Mouse (Mus musculus): ENCODE measurements around the gene Lamb3. TPM values are rescaled to one million over a fixed set of nuclear protein-coding genes. Genes with fewer than 3 reads are reported as not detected.
"Not testable (repeated sequence)": the region's sequence is repeated elsewhere in the genome, so short reads cannot be mapped to it uniquely, and the experiment has no call there.

Lamb3 gene
- polyA plus RNA-seq, 1 experiment from 2014 or later, result 0.49 TPM

DNA sequence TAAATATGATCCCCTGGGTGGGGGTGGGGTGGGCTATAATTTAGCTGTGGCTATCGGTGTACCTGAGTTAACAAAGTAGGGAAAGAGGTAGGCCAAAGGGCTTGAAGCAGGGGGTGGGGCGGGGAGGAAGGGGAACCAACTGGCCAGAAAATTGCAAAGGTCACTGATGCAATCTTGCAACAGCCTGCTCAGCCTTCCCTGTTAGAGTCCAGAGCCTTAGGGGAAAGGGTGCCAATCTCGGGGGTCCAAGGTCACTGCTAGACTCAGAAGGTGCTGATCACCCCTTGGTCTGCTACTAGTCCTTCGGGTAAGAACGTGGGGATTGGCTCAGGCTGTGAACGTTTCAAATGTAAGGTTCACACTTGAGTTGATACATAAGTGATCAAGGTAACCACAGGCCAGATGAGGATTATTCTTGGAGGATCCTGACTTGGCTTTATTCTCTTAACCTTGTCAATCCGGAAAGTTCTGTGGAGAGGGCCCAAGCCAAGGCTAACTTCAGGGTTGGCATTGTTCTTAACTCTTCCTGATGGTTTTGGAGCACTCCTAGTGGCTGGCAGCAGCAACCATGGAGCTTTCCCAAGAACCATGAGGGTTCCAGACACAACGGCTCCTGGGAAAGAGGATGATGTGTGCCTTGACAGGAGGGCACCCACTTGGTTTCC, 67.0 kb downstream of the Lamb3 start:
- H3K4me3 ChIP-seq (ENCODE audit: low read length), result no peak overlapping the region
- no peaks in the 10 kb centered on the region for H3K36me3 ChIP-seq (ENCODE audit: control insufficient read depth, insufficient read depth, low read length)
- 72% methylated on average over 8 of the region's 8 CpGs for WGBS
- 0 out of 2 replicates have a peak, but pooled peaks cover 3% of the 10 kb centered on the region for H3K4me1 ChIP-seq (ENCODE audit: control insufficient read depth, insufficient read depth, low read length)
- no peak overlapping the region for H3K27ac ChIP-seq (ENCODE audit: low read depth, low read length)
- H3K4me2 ChIP-seq (replicated peaks; ENCODE audit: low read depth, low read length), result no peak overlapping the region
- no peak overlapping the region for H3K9ac ChIP-seq (ENCODE audit: low read depth, low read length)
- ATAC-seq (ENCODE audit: low FRiP score, low TSS enrichment), result no peak
- H3K27me3 ChIP-seq (ENCODE audit: control insufficient read depth, insufficient read depth, low read length), result no peaks in the 10 kb centered on the region
- H3K9me3 ChIP-seq (ENCODE audit: control insufficient read depth, low read length), result no peaks in the 10 kb centered on the region

- Histone ChIP-seq H3K27ac (ENCODE audit: low read depth, low read length) (no peak overlapping the region), H3K4me1 (ENCODE audit: control insufficient read depth, insufficient read depth, low read length) (0 out of 2 replicates have a peak, but pooled peaks cover under 1% of the 10 kb centered on the region), H3K27me3 (ENCODE audit: control insufficient read depth, insufficient read depth, low read length) (no peaks in the 10 kb centered on the region), H3K4me3 (ENCODE audit: low read length) (no peak overlapping the region), H3K4me2 (replicated peaks; ENCODE audit: low read depth, low read length) (no peak overlapping the region), H3K9me3 (ENCODE audit: control insufficient read depth, low read length) (no peaks in the 10 kb centered on the region), H3K9ac (ENCODE audit: low read depth, low read length) (no peak overlapping the region), H3K36me3 (ENCODE audit: control insufficient read depth, insufficient read depth, low read length) (no peaks in the 10 kb centered on the region)
- WGBS, result 45% methylated on average over 6 of the region's 6 CpGs
- ATAC-seq (ENCODE audit: low FRiP score, low TSS enrichment), result no peak
Observed at GRCm38 (mm10) chr1:193278414-193279045, 71.0 kb downstream of the Lamb3 start.

- no peak overlapping the region for H3K4me3 ChIP-seq (ENCODE audit: low read length)
- no peak overlapping the region for H3K4me2 ChIP-seq (replicated peaks; ENCODE audit: low read depth, low read length)
- no peak overlapping the region for H3K27ac ChIP-seq (ENCODE audit: low read depth, low read length)
- H3K4me1 ChIP-seq (ENCODE audit: control insufficient read depth, insufficient read depth, low read length), result no peaks in the 10 kb centered on the region
- no peaks in the 10 kb centered on the region for H3K9me3 ChIP-seq (ENCODE audit: control insufficient read depth, low read length)
- H3K36me3 ChIP-seq (ENCODE audit: control insufficient read depth, insufficient read depth, low read length), result no peaks in the 10 kb centered on the region
- H3K9ac ChIP-seq (ENCODE audit: low read depth, low read length), result no peak overlapping the region
- no peaks in the 10 kb centered on the region for H3K27me3 ChIP-seq (ENCODE audit: control insufficient read depth, insufficient read depth, low read length)
- 81% methylated on average over 4 of the region's 4 CpGs for WGBS
- ATAC-seq (ENCODE audit: low FRiP score, low TSS enrichment), result no peak
Observed at GRCm38 (mm10) chr1:193279492-193279891, 72.0 kb downstream of the Lamb3 start.

DNA sequence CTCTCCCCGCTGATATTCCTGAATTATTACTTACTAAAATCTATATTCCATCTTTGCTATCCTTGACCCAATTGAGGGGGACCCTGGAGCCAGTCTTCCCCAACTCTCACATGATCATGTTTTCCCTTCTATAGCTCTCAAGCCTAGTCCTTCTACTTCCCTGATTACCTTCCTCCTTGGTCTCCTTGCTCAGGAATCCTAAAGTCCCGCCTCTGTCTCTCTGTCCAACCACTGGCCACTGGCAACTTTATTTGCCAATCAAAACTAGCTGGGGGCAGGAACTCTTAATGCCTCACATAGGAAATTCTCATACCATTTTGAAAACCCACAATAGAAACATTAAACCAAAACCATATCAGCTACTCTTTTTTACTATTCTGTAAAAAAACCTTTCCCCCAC, 73.8 kb downstream of the Lamb3 start:
- Histone ChIP-seq H3K36me3 (ENCODE audit: control insufficient read depth, insufficient read depth, low read length) (no peaks in the 10 kb centered on the region), H3K4me2 (replicated peaks; ENCODE audit: low read depth, low read length) (no peak overlapping the region), H3K27ac (ENCODE audit: low read depth, low read length) (no peak overlapping the region), H3K9ac (ENCODE audit: low read depth, low read length) (no peak overlapping the region), H3K9me3 (ENCODE audit: control insufficient read depth, low read length) (no peaks in the 10 kb centered on the region), H3K4me3 (ENCODE audit: low read length) (no peak overlapping the region), H3K27me3 (ENCODE audit: control insufficient read depth, insufficient read depth, low read length) (no peaks in the 10 kb centered on the region), H3K4me1 (ENCODE audit: control insufficient read depth, insufficient read depth, low read length) (no peaks in the 10 kb centered on the region)
- no peak for ATAC-seq (ENCODE audit: low FRiP score, low TSS enrichment)
- WGBS, result 89% methylated on average over 2 of the region's 2 CpGs

DNA sequence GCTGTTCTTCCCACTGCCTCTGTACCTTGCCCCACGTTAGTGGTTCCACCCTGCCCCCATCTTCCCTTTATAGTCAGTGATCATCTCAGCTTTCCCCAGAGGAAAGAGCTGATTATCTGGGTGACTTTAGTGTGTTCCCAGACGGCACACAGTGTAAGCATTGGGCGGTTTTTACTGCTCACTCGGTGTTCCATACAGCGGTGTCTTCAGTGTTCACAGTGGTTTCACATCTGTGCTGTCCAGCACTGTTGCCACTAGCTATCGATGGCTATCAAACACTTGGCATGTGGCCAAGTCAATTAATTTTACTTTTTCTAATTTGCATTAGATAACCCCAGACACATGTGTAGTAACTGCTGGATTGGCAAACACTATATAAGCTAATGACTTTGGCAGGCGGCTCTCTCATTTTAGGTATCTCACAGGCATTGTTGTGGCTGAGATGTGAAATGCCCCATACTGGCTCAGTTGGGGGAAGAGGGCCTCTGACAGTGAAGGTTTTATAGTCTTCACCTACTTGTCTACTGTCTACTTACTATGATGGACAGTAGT, 76.8 kb downstream of the Lamb3 start:
- Histone ChIP-seq H3K4me2 (replicated peaks; ENCODE audit: low read depth, low read length) (no peak overlapping the region), H3K9me3 (ENCODE audit: control insufficient read depth, low read length) (no peaks in the 10 kb centered on the region)
- no peak for ATAC-seq (ENCODE audit: low FRiP score, low TSS enrichment)

GRCm38 (mm10) chr1:193285766-193286325, 78.3 kb downstream of the Lamb3 start:
- not testable (repeated sequence) for H3K4me3 ChIP-seq (ENCODE audit: low read length); H3K4me1 ChIP-seq (ENCODE audit: control insufficient read depth, insufficient read depth, low read length); H3K27ac ChIP-seq (ENCODE audit: low read depth, low read length); H3K9me3 ChIP-seq (ENCODE audit: control insufficient read depth, low read length); ATAC-seq (ENCODE audit: low FRiP score, low TSS enrichment); H3K4me2 ChIP-seq (replicated peaks; ENCODE audit: low read depth, low read length); H3K36me3 ChIP-seq (ENCODE audit: control insufficient read depth, insufficient read depth, low read length); H3K9ac ChIP-seq (ENCODE audit: low read depth, low read length); H3K27me3 ChIP-seq (ENCODE audit: control insufficient read depth, insufficient read depth, low read length)
- 78% methylated on average over 3 of the region's 3 CpGs for WGBS

More for the DNA sequence above, 76.8 kb downstream of the Lamb3 start:
- no peaks in the 10 kb centered on the region for H3K27me3 ChIP-seq (ENCODE audit: control insufficient read depth, insufficient read depth, low read length)
- no peak overlapping the region for H3K4me3 ChIP-seq (ENCODE audit: low read length)
- no peaks in the 10 kb centered on the region for H3K4me1 ChIP-seq (ENCODE audit: control insufficient read depth, insufficient read depth, low read length)
- H3K9ac ChIP-seq (ENCODE audit: low read depth, low read length), result no peak overlapping the region
- whole genome bisulfite sequencing, result 71% methylated on average over 7 of the region's 7 CpGs
- H3K27ac ChIP-seq (ENCODE audit: low read depth, low read length), result no peak overlapping the region
- no peaks in the 10 kb centered on the region for H3K36me3 ChIP-seq (ENCODE audit: control insufficient read depth, insufficient read depth, low read length)

GRCm38 (mm10) chr1:193287578-193287977, 80.1 kb downstream of the Lamb3 start:
- 83% methylated on average over 2 of the region's 2 CpGs for WGBS
- no peaks in the 10 kb centered on the region for H3K9me3 ChIP-seq (ENCODE audit: control insufficient read depth, low read length)

GRCm38 (mm10) chr1:193289076-193289475, 81.6 kb downstream of the Lamb3 start:
- Histone ChIP-seq H3K4me3 (ENCODE audit: low read length) (no peak overlapping the region), H3K9me3 (ENCODE audit: control insufficient read depth, low read length) (no peaks in the 10 kb centered on the region), H3K27ac (ENCODE audit: low read depth, low read length) (no peak overlapping the region), H3K9ac (ENCODE audit: low read depth, low read length) (no peak overlapping the region), H3K36me3 (ENCODE audit: control insufficient read depth, insufficient read depth, low read length) (no peaks in the 10 kb centered on the region), H3K4me2 (replicated peaks; ENCODE audit: low read depth, low read length) (no peak overlapping the region), H3K27me3 (ENCODE audit: control insufficient read depth, insufficient read depth, low read length) (no peaks in the 10 kb centered on the region), H3K4me1 (ENCODE audit: control insufficient read depth, insufficient read depth, low read length) (no peaks in the 10 kb centered on the region)
- ATAC-seq (ENCODE audit: low FRiP score, low TSS enrichment), result no peak
- 90% methylated on average over 3 of the region's 3 CpGs for WGBS

More at GRCm38 (mm10) chr1:193287578-193287977, 80.1 kb downstream of the Lamb3 start:
- no peaks in the 10 kb centered on the region for H3K36me3 ChIP-seq (ENCODE audit: control insufficient read depth, insufficient read depth, low read length)
- no peak overlapping the region for H3K9ac ChIP-seq (ENCODE audit: low read depth, low read length)
- no peak overlapping the region for H3K4me3 ChIP-seq (ENCODE audit: low read length)
- H3K4me2 ChIP-seq (replicated peaks; ENCODE audit: low read depth, low read length), result no peak overlapping the region
- no peak for ATAC-seq (ENCODE audit: low FRiP score, low TSS enrichment)
- no peak overlapping the region for H3K27ac ChIP-seq (ENCODE audit: low read depth, low read length)
- H3K27me3 ChIP-seq (ENCODE audit: control insufficient read depth, insufficient read depth, low read length), result no peaks in the 10 kb centered on the region
- H3K4me1 ChIP-seq (ENCODE audit: control insufficient read depth, insufficient read depth, low read length), result no peaks in the 10 kb centered on the region

DNA sequence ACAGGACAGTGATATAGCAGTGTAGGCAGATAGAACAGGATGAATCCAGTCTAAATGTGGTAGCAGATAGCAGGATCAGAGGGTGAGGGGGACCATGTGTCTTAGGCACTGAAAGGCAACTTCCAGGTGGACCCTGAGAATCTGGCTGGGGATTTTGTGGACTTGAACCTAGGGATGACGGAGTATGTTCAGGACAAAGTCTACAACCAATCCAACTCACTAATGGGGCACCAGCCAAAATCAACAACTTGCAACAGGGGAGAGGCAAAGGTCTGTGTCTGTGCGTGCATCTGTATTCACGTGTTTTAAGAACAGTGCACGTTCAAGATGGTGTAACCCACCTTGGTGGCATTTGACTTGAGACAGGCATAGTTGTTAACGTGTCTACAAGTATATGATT, 82.4 kb downstream of the Lamb3 start:
- Histone ChIP-seq H3K27me3 (ENCODE audit: control insufficient read depth, insufficient read depth, low read length) (no peaks in the 10 kb centered on the region), H3K4me2 (replicated peaks; ENCODE audit: low read depth, low read length) (no peak overlapping the region), H3K4me1 (ENCODE audit: control insufficient read depth, insufficient read depth, low read length) (no peaks in the 10 kb centered on the region), H3K27ac (ENCODE audit: low read depth, low read length) (no peak overlapping the region), H3K9ac (ENCODE audit: low read depth, low read length) (no peak overlapping the region), H3K4me3 (ENCODE audit: low read length) (no peak overlapping the region), H3K9me3 (ENCODE audit: control insufficient read depth, low read length) (no peaks in the 10 kb centered on the region), H3K36me3 (ENCODE audit: control insufficient read depth, insufficient read depth, low read length) (no peaks in the 10 kb centered on the region)
- 84% methylated on average over 5 of the region's 5 CpGs for WGBS
- ATAC-seq (ENCODE audit: low FRiP score, low TSS enrichment), result no peak

All from kidney, embryonic 14.5 days (tissue).